Mouse (Mus musculus): Measurements from ENCODE around the gene Tbl1x.

The Tbl1x gene

GRCm38 (mm10) chrX:77544550-77544949, 33.7 kb downstream of the Tbl1x start:
- DNase-seq (ENCODE audit: low spot score), result no peak

GRCm38 (mm10) chrX:77545362-77546078, 34.7 kb downstream of the Tbl1x start:
- DNase-seq (ENCODE audit: low spot score), result no peak

GRCm38 (mm10) chrX:77546448-77546847, 35.6 kb downstream of the Tbl1x start:
- DNase-seq (ENCODE audit: low spot score), result no peak

DNA sequence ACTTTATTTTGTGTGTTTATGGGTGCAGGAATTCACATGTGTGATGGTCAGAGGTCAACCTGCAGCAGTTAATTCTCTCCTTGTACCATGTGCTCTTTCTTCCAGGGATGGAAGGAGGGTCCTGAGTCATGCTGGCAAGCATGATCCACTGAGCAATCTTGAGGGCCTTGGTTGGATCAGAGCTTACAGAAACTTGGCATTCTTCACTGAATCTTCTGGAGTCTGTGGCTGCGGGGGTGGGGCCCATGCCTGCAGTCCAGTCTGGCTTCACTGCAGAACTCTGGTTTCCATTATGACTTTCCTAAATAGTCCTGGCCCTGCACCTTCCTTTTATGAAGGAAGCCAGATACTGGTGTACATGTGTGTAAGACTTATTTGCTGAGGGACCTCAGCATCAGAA, 38.1 kb downstream of the Tbl1x start:
- peak; percentile 5 for DNase-seq (ENCODE audit: low spot score)

DNA sequence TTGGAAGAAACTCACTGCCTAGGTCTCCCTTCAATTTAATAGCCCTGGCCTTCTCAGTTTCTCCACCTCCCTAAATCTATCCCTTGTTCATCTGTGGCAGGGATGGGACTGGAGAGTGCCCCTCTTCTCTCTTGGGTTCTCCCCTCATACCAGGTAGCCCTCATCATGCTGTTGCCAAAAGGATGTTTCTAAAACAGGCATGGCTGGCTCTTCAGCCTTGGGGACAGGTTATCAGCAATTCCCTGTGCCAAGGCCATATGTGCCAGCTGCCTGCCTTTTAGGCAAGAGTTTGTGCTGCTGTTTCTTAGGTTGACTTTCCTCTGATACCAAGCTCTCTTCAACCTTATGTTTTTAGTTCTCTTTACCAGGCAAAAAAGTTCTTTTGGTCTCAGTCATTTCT, 39.6 kb downstream of the Tbl1x start:
- no peak for DNase-seq (ENCODE audit: low spot score)

DNA sequence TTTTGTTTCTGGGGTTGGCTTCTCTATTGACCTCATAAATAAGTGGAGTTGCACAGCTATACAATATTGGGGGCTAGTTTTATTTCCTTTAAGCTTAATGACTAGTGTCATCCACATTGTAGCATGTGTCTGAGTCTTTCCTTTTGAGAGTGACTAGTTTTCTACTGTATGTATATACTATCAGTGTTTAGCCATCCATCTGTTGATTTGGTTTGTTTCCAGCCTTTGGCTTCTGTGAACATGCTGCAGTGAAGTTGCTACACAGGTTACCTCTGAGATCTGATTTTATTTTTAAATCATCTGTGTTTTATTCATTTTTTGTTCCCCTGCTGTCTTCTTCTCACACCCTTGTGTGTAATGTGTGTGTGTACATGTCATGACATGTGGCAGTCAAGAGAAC, 40.5 kb downstream of the Tbl1x start:
- no peak for DNase-seq (ENCODE audit: low spot score)

DNA sequence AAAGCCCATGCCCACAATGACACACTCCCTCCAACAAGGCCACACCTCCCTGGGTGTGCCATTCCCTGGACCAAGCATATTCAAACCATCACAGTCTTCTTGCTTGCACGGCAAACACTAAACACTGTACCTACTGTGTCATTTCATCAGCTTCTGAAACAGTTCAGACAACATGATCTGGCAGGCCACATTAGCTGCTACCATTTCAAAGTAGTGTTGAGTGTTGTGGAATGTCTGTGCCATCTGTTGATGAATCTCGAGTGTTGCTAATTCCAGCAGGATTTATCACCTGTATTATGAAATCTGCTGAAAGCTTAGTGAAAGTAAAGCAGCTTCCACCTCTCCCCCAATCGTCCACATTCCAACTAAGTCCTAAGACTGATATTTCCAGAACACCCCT, 41.3 kb downstream of the Tbl1x start:
- DNase-seq (ENCODE audit: low spot score), result no peak

DNA sequence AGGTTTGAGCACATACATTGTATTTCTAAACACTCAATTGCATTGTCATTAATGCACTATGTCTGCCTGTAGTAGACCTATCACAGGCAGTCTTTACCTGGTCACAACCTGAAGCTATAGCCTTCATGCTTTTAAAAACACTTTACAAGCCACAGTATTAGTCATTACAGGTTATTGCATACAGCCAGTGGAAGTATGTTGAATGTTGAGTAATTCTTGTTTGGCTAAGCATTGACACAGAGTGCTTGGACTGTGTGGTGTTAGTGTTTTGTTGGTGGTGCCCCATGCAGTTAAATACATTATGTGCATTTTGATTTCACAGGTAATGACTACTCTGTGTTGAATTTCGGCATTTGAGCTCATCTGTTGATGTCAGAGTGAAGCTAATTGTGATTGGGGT, 45.2 kb downstream of the Tbl1x start:
- DNase-seq (ENCODE audit: low spot score), result no peak

DNA sequence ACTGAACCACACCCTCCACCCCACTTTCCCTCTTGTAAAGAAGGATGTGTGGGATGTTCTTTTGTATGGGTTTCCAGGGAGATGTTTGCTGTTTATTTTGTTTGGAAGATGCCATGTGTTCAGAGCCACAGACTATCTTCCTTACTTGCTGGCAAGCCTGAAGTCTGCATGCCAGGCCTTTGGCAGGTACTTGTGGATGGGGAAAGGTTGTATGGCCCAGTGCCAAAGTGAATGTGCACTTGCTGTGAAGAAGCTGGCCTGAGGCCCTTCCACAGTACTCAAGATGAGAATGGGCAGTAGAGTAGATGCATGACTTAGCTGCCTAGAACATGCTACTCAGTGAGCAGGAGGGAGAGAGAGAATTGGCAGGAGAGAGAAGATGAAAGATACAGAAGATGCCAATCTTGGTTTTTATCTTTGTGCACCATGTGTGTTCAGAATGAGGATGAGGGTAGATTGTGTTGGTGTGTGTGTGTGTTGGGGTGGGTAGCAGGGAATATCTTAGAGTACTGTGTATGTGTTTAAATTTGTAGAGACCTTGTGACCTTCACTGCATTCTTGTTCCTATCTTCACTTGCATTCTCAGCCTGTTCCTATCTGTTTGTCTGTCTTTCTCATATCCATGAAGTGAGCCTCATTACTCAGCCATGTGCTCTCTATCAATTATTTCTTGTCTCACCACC, 48.5 kb downstream of the Tbl1x start:
- DNase-seq (ENCODE audit: low spot score), result peak; percentile 7

DNA sequence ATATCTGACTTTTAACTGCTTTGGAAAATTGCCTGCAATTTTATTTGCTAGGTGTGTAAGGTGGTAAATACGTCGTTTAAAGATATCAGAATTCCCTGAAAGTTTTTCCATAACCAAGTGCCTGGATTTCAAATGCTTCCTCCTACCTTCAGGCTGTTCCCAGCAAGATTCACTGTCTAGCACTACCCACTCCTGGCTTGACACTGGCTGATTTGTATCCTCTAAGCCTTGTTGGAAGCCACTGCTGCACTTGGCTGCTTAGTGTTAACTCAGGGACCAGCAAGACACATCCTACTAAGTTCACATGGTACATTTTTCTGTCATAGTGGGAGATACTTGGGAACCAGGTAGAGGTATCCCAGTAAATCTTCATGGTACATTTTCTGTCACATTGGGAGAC, 52.8 kb downstream of the Tbl1x start:
- DNase-seq (ENCODE audit: low spot score), result no peak

DNA sequence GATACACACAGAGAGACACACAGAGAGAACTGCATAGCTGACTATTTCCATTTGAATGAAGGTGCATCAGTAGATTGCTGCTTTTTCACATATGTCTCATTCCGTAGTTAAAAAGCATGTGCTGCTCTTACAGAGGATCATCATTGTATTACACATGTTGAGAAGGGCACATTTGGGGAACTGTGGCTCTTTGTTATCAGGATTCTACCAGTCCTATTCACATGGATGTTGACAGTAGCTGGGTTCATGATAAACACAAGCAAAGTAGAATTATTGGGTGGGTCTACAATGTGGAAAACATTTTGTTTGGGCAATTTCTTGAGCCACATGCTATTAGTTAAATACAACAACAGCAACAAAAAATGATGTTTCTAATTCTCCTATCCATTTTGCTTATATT, 55.9 kb downstream of the Tbl1x start:
- no peak for DNase-seq (ENCODE audit: low spot score)

DNA sequence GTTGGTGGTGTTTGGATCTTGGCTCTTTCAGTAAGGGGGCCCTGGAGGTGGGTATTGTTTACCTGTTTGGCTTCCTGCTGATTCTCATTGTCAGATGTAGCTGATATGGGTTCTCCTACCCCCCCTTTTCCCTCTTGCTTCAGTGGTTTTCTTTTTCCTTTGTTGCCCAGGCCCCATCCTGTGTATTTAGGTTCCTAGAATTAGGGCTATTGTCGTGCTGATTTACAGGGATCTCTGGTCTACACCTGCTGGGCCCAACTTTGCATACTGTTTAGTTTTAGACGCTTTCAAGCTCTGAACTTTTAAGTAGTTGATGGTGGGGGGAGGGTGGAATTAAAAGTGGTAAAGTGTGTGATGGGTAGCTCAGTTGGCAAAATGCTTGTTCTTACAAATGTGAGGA, 57.2 kb downstream of the Tbl1x start:
- DNase-seq (ENCODE audit: low spot score), result no peak

DNA sequence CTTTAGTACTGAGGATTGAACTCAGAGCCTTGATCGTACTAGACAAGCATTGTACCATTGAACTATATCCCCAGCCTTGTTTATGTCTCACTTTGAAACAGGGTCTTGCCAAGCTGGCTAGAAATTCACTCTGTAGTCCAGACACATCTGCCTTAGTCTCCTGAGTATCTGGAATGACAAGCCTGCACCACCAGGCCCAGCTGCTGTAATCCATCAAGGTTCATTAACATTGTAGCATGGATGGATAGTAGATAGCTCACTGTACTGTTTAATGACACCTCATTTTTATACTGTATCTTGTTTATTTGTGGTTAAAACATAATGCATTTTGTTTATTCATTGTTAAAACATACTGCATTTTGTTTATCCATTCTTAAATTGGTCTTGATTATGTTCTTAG, 62.9 kb downstream of the Tbl1x start:
- no peak for DNase-seq (ENCODE audit: low spot score)

DNA sequence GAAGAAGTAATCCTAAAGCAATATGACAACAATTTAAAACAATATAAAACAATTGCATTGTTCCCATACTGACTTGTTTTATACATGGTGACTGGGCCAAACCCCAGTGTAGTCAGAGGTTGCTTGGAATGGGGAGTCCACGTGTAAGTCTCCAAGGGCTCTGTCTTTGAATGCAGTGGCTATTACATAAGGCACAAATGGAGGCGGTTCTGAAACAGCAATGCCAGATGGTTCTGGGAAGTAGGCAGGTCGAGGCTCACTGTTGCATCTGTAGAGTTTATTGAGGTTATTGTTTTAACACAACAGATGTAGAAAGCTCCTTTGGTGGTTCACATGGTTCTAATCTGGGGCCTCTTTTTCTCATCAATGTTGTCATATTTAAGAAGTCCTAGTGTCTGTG, 66.3 kb downstream of the Tbl1x start:
- DNase-seq (ENCODE audit: low spot score), result no peak

GRCm38 (mm10) chrX:77578172-77578571, 67.4 kb downstream of the Tbl1x start:
- DNase-seq (ENCODE audit: low spot score), result no peak

- no peak for DNase-seq (ENCODE audit: low spot score)
Observed at GRCm38 (mm10) chrX:77579964-77580363, 69.2 kb downstream of the Tbl1x start.

GRCm38 (mm10) chrX:77585974-77586373, 75.2 kb downstream of the Tbl1x start:
- no peak for DNase-seq (ENCODE audit: low spot score)

GRCm38 (mm10) chrX:77594670-77595224, 83.9 kb downstream of the Tbl1x start:
- no peak for DNase-seq (ENCODE audit: low spot score)

DNA sequence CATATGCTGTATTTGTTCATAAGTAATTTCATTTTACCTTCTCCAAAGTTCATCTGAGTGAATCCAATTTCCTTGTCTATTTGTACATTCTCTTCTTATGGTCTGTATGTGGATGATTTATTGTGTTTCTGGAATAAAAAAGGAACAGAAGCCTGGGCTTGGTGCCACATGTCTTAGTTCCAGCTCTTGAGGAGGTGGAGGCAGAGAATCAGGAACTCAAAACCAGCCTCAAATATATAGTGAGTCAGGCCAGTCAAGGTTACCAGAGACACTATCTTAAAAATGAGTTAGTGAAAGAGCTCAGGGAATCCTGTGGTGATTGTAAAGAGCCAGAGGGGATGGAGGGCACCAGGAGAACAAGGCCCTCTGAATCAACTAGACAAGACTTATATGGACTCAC, 86.9 kb downstream of the Tbl1x start:
- no peak for DNase-seq (ENCODE audit: low spot score)

DNA sequence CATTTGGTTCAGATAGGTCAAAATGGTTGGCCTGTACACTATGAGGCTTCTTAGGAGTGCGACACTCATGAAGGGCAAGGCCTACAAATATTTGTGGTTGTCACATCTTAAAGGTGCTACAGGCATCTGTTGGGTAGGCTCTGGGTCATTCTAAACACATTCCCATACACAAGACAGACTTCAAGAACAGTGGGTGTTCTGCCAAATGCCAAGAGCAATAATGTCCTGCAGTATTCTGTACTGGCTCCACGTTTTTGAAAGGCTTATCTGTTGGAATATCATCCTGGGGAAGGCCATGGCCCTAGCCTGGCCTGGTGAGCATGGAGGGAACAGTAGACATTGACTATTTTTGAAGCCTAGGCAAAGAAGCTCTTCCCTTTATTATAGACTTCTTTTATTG, 87.9 kb downstream of the Tbl1x start:
- no peak for DNase-seq (ENCODE audit: low spot score)

GRCm38 (mm10) chrX:77603496-77604258, 92.9 kb downstream of the Tbl1x start:
- DNase-seq (ENCODE audit: low spot score), result no peak

DNA sequence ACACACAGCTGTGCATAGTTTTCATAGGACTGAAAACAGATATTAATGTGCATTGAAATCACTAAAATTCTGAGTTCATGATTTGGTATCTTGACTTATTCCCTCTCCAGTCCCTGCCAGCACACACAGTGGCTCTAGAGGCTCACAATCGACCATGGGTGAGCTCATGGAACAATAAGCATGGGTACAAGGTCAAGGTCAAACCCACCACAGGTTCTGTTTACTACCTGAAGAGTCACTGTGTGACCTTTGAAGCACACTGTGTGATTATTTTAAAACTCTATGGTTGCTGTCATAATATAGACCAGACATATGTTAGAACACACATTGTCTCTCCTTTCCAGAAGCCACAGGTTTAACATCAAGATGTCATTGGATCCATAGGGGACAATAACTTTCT, 96.7 kb downstream of the Tbl1x start:
- DNase-seq (ENCODE audit: low spot score), result no peak
